Mouse (Mus musculus): Measurements from ENCODE around the gene Tmeff2.

Tmeff2 gene

GRCm38 (mm10) chr1:51101034-51101590 lies 200.7 kb downstream of the Tmeff2 start:
- intact Hi-C loops (cut with DNase I), result no loop called here

- intact Hi-C loops (cut with DNase I), result no loop called here
Observed at GRCm38 (mm10) chr1:51104698-51105097, 204.3 kb downstream of the Tmeff2 start.

- intact Hi-C loops (cut with DNase I), result no loop called here
Observed at GRCm38 (mm10) chr1:51106401-51106920, 206.0 kb downstream of the Tmeff2 start.

- intact Hi-C loops (cut with DNase I), result no loop called here
Observed at GRCm38 (mm10) chr1:51107299-51107698, 206.9 kb downstream of the Tmeff2 start.

GRCm38 (mm10) chr1:51114721-51115120 lies 214.3 kb downstream of the Tmeff2 start:
- intact Hi-C loops (cut with DNase I), result no loop called here

GRCm38 (mm10) chr1:51115761-51116160 lies 215.3 kb downstream of the Tmeff2 start:
- intact Hi-C loops (cut with DNase I), result no loop called here

- intact Hi-C loops (cut with DNase I), result no loop called here
Observed at GRCm38 (mm10) chr1:51117830-51118229, 217.4 kb downstream of the Tmeff2 start.

GRCm38 (mm10) chr1:51125671-51126424 lies 225.4 kb downstream of the Tmeff2 start:
- intact Hi-C loops (cut with DNase I), result no loop called here

GRCm38 (mm10) chr1:51126425-51126765 lies 225.9 kb downstream of the Tmeff2 start:
- intact Hi-C loops (cut with DNase I), result no loop called here

- intact Hi-C loops (cut with DNase I), result no loop called here
Observed at GRCm38 (mm10) chr1:51136792-51137191, 236.3 kb downstream of the Tmeff2 start.

- intact Hi-C loops (cut with DNase I), result loop anchor here (10.0 kb wide), 1 partner anchor 195 kb away; no protein-coding TSS in a partner anchor
Observed at GRCm38 (mm10) chr1:51139605-51140004, 239.2 kb downstream of the Tmeff2 start.

- intact Hi-C loops (cut with DNase I), result loop anchor here (10.0 kb wide), 1 partner anchor 193 kb away; no protein-coding TSS in a partner anchor
Observed at GRCm38 (mm10) chr1:51141381-51141780, 240.9 kb downstream of the Tmeff2 start.

- intact Hi-C loops (cut with DNase I), result loop anchor here (10.0 kb wide), 1 partner anchor 192 kb away; no protein-coding TSS in a partner anchor
Observed at GRCm38 (mm10) chr1:51142729-51143128, 242.3 kb downstream of the Tmeff2 start.

- intact Hi-C loops (cut with DNase I), result loop anchor here (10.0 kb wide), 1 partner anchor 189 kb away; no protein-coding TSS in a partner anchor
Observed at GRCm38 (mm10) chr1:51145693-51146092, 245.2 kb downstream of the Tmeff2 start.

- intact Hi-C loops (cut with DNase I), result loop anchor here (10.0 kb wide), 1 partner anchor 186 kb away; no protein-coding TSS in a partner anchor
Observed at GRCm38 (mm10) chr1:51148481-51149137, 248.2 kb downstream of the Tmeff2 start.

GRCm38 (mm10) chr1:51149488-51149887 lies 249.0 kb downstream of the Tmeff2 start:
- intact Hi-C loops (cut with DNase I), result loop anchor here (10.0 kb wide), 1 partner anchor 185 kb away; no protein-coding TSS in a partner anchor

GRCm38 (mm10) chr1:51149890-51150289 lies 249.4 kb downstream of the Tmeff2 start:
- intact Hi-C loops (cut with DNase I), result loop anchor here (10.0 kb wide), 1 partner anchor 185 kb away; no protein-coding TSS in a partner anchor

- intact Hi-C loops (cut with DNase I), result no loop called here
Observed at GRCm38 (mm10) chr1:51152017-51152416, 251.6 kb downstream of the Tmeff2 start.

- intact Hi-C loops (cut with DNase I), result no loop called here
Observed at GRCm38 (mm10) chr1:51152856-51153255, 252.4 kb downstream of the Tmeff2 start.

- intact Hi-C loops (cut with DNase I), result no loop called here
Observed at GRCm38 (mm10) chr1:51184276-51184675, 283.8 kb downstream of the Tmeff2 start.

GRCm38 (mm10) chr1:51189008-51189407 lies 288.6 kb downstream of the Tmeff2 start:
- intact Hi-C loops (cut with DNase I), result no loop called here

GRCm38 (mm10) chr1:51191253-51191652 lies 290.8 kb downstream of the Tmeff2 start:
- intact Hi-C loops (cut with DNase I), result no loop called here
